In genomic region chr2:164518266-164519170, GRCm38 (mm10) we compare ENCODE assay signal across 1 mouse cellular context.
TF ChIP-seq lines count a peak whose summit lies in the region.

No protein-coding gene starts in this region.

TF ChIP-seq in myocyte, 11 proteins besides CTCF, POLR2A, EP300 and RAD21:
- TF ChIP-seq MYOG (IDR thresholded peaks at IDR 0.05; ENCODE audit: control insufficient read depth in 1 of 3, insufficient read depth in 1 of 3, insufficient read length in 2 of 3, low read depth in 2 of 3) (no peak), E2F4 (IDR thresholded peaks at IDR 0.05; ENCODE audit: insufficient read depth) (no peak), MAX (IDR thresholded peaks at IDR 0.05; ENCODE audit: low read depth) (no peak), TCF12 (IDR thresholded peaks at IDR 0.05; ENCODE audit: insufficient read depth, poor library complexity, severe bottlenecking) (no peak)
